Comparison of ENCODE assay signal across 8 mouse cellular contexts in the genomic region with DNA sequence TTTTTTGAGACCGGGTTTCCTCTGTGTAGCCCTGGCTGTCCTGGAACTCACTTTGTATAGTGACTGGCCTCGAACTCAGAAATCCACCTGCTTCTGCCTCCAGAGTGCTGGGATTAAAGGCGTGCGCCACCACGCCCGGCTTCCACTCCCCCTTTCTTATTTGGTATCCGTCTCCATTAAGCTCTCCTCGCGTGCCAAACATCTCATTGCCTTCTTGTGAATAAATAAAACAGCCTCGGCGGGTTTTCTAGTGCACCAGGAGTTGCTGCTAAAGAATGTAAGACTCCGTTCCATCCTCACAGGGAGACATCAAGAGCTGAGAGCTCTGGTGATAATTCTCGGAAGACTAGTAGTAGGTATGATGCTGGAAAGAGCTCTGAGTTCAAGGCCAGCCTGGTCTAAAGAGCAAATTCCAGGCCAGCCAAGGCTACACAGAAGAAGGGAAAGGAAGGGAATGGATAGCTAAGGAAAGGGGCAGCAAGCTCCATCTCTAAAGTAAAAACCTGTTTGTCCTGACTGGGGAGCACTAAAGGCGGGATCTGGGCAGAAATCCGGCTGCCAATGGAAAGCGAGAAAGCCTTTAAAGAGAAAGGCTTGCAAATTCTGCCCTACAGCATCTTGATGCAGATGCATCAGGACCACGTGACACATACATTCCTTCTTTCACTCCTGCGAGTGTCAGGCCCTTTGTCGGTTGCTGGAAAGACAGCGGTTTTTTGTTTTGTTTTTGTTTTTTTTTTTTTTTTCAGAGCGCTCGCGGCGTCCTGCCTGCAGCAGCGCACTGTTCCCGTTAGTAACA. TPM values are rescaled to one million over a fixed set of nuclear protein-coding genes. Genes with fewer than 3 reads are reported as not detected.
DNase-seq lines count a peak whose midpoint lies in the region; ATAC-seq lines count a peak whose summit lies in the region.

No protein-coding gene starts in this region.

- DNase-seq in spleen, postnatal 36 days (ENCODE audit: low spot score in 2 of 2): peak; percentile 6 to 10
- DNase-seq in spleen, adult 18-20 months: no peak
- DNase-seq in cerebellum, adult 11-12 months: peak; percentile 49
- peak; percentile 78 for DNase-seq in forebrain, embryonic 14.5 days (ENCODE audit: low spot score)
- peak; percentile 20 to 29 for DNase-seq in left cerebral cortex, adult 18-20 months (ENCODE audit: low spot score in 2 of 2)
- peak; percentile 23 to 27 for DNase-seq in lung, postnatal 4 days
- DNase-seq in right cerebral cortex, postnatal 25 days: peak; percentile 28

- 4% methylated on average over 26 of the region's 26 CpGs for WGBS in forebrain, embryonic 14.5 days
- 6% methylated on average over 26 of the region's 26 CpGs for WGBS in hindbrain, embryonic 16.5 days

- H3K4me3 ChIP-seq in forebrain, embryonic 14.5 days (ENCODE audit: low read depth, low read length): peak overlapping the region; percentile 49
- H3K4me3 ChIP-seq in hindbrain, embryonic 16.5 days (ENCODE audit: low read length): peak overlapping the region; percentile 53

- no peaks in the 10 kb centered on the region for H3K9me3 ChIP-seq in forebrain, embryonic 14.5 days (replicated peaks; ENCODE audit: control insufficient read depth, low read length)
- H3K9me3 ChIP-seq in hindbrain, embryonic 16.5 days (ENCODE audit: control insufficient read depth, low read length): no peaks in the 10 kb centered on the region

- H3K9ac ChIP-seq in forebrain, embryonic 14.5 days (ENCODE audit: low read length): peak overlapping the region; percentile 60
- H3K9ac ChIP-seq in hindbrain, embryonic 16.5 days (ENCODE audit: low read depth, low read length): peak overlapping the region; percentile 71

- ATAC-seq in forebrain, embryonic 14.5 days: peak; percentile 62
- ATAC-seq in hindbrain, embryonic 16.5 days: peak; percentile 55

- H3K27me3 ChIP-seq in forebrain, embryonic 14.5 days (replicated peaks; ENCODE audit: control insufficient read depth, insufficient read depth, low read length): no peaks in the 10 kb centered on the region
- H3K27me3 ChIP-seq in hindbrain, embryonic 16.5 days (replicated peaks; ENCODE audit: control insufficient read depth, insufficient read depth, low read length): no peaks in the 10 kb centered on the region

- no peaks in the 10 kb centered on the region for H3K4me1 ChIP-seq in forebrain, embryonic 14.5 days (ENCODE audit: control insufficient read depth, insufficient read depth, low read length)
- peaks cover 5% of the 10 kb centered on the region for H3K4me1 ChIP-seq in hindbrain, embryonic 16.5 days (ENCODE audit: control insufficient read depth, insufficient read depth, low read depth, low read length)

- H3K4me2 ChIP-seq in forebrain, embryonic 14.5 days (ENCODE audit: low read length): peak overlapping the region; percentile 64
- H3K4me2 ChIP-seq in hindbrain, embryonic 16.5 days (ENCODE audit: low read length): peak overlapping the region; percentile 92

- H3K36me3 ChIP-seq in forebrain, embryonic 14.5 days (ENCODE audit: control insufficient read depth, insufficient read depth, low read length): no peaks in the 10 kb centered on the region
- no peaks in the 10 kb centered on the region for H3K36me3 ChIP-seq in hindbrain, embryonic 16.5 days (ENCODE audit: control insufficient read depth, insufficient read depth, low read length)

- peak overlapping the region; percentile 61 for H3K27ac ChIP-seq in forebrain, embryonic 14.5 days (ENCODE audit: low read depth, low read length)
- H3K27ac ChIP-seq in hindbrain, embryonic 16.5 days (ENCODE audit: low read depth, low read length): peak overlapping the region; percentile 51

RNA-seq across cellular contexts. Expression of gene Sord, which starts 0.6 kb away (rescaled TPM):
- polyA plus RNA-seq in forebrain, embryonic 14.5 days (2014; fragmentation: Nextera tagmentation; extraction: Ambion mirVana): 19.7 and 20.1 TPM in 2 replicates
- polyA plus RNA-seq in hindbrain, embryonic 16.5 days (2015; fragmentation: Nextera tagmentation; extraction: Ambion mirVana): 26.0 and 29.7 TPM in 2 replicates
- total RNA-seq in left cerebral cortex, adult 18-20 months (2021): 10 to 100 TPM; 19.4 to 20.4 TPM

RNA-seq across cellular contexts. Expression of gene Terb2, which starts 47.9 kb away (rescaled TPM):
- not detected in 2 replicates for polyA plus RNA-seq in forebrain, embryonic 14.5 days (2014; fragmentation: Nextera tagmentation; extraction: Ambion mirVana)
- polyA plus RNA-seq in hindbrain, embryonic 16.5 days (2015; fragmentation: Nextera tagmentation; extraction: Ambion mirVana): not detected in 2 replicates
- not detected for total RNA-seq in left cerebral cortex, adult 18-20 months (2021)

RNA-seq across cellular contexts. Expression of gene Patl2, which starts 48.0 kb away (rescaled TPM):
- polyA plus RNA-seq in forebrain, embryonic 14.5 days (2014; fragmentation: Nextera tagmentation; extraction: Ambion mirVana): not detected in 2 replicates
- polyA plus RNA-seq in hindbrain, embryonic 16.5 days (2015; fragmentation: Nextera tagmentation; extraction: Ambion mirVana): 0.06 and 0.08 TPM in 2 replicates
- under 1 TPM in 1 of 2 experiments, not detected in 1; 0.14 TPM for total RNA-seq in left cerebral cortex, adult 18-20 months (2021)

Comparison
In these comparisons a context has a peak if more than half of its experiments do, and no peak if none do; other contexts are left out.
1. DNase-seq: peak in spleen, postnatal 36 days (2 of 2), cerebellum, adult 11-12 months (single experiment), forebrain, embryonic 14.5 days (single experiment), left cerebral cortex, adult 18-20 months (2 of 2), lung, postnatal 4 days (2 of 2) and right cerebral cortex, postnatal 25 days (single experiment); none in spleen, adult 18-20 months (0 of 2).